Mouse (Mus musculus): ENCODE data around the gene AI661453.

DNA sequence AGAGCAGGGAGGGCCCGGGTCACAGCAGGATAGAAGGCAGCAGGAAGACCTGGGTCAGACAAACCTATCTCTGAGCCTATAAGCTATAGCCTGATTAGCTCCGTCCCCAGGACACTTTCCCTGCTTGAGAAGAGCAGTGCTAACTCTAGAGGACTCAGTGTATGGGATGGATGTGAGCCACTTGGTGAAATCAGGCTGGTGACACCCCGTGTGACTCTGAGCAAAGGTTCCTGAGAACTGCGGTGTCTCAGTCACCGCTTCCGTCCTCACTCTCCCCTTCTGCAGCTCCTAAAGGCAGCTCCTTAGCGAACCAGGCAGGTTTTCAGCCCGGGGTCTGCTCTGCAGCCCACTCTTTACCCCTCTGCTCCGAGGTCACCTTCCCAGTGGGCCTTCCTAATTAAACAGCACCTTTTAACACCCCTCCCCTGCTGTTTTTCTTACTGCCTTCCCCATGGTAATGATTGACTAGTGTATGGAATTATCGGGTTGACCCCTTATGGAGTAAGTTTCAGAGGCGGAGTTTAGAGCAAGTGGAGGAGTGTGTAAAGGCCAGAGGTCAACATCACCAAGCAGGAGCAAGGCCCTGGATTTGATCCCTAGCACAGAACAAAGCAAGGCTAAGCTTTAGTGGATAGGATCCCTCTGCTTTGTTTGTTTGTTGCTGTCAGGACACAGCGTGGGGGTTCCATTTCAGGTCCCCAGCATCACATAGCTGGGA lies 28.0 kb downstream of the AI661453 start:
- TF ChIP-seq MAFK (IDR thresholded peaks at IDR 0.05; ENCODE audit: insufficient read depth, low read depth, low read length) = no peak
- TF ChIP-seq ZNF384 (IDR thresholded peaks at IDR 0.05; ENCODE audit: low read depth, low read length) = no peak
